Comparison of ENCODE assay signal across 8 mouse cellular contexts in genomic region chr12:10597976-10598746, GRCm38 (mm10).
DNase-seq lines count a peak whose midpoint lies in the region.

No protein-coding gene starts in this region.

- peak; percentile 75 for DNase-seq in 3T3-L1 (ENCODE audit: low read depth, low spot score)
- DNase-seq in NIH3T3 (ENCODE audit: low read depth) = peak; percentile 82
- DNase-seq in cerebellum, postnatal 14 days = peak; percentile 81 to 84
- peak; percentile 60 to 77 for DNase-seq in frontal cortex, postnatal 36 days (ENCODE audit: low spot score in 2 of 2)
- peak; percentile 53 for DNase-seq in kidney, postnatal 14 days
- DNase-seq in lung, adult 18-20 months = peak; percentile 6 to 34
- peak; percentile 74 for DNase-seq in retina, embryonic 14.5 days (ENCODE audit: low spot score)
- no peak for DNase-seq in natural killer cell, adult 2 months (ENCODE audit: low spot score in 2 of 2)

Comparison
In these comparisons a context has a peak if more than half of its experiments do, and no peak if none do; other contexts are left out.
1. DNase-seq: peak in 3T3-L1 (single experiment), NIH3T3 (single experiment), cerebellum, postnatal 14 days (2 of 2), frontal cortex, postnatal 36 days (2 of 2), kidney, postnatal 14 days (single experiment), lung, adult 18-20 months (2 of 2) and retina, embryonic 14.5 days (single experiment); none in natural killer cell, adult 2 months (0 of 2).